Mouse (Mus musculus) hindbrain, embryonic 11.5 days (tissue): ENCODE data around the gene Ddit4. TPM values are rescaled to one million over a fixed set of nuclear protein-coding genes. Genes with fewer than 3 reads are reported as not detected.

Experiments
- ATAC-seq: fragments of 200-750 bp; cut with Nextera tagmentation; 2 replicates; pipeline ENCODE4 v1.8.0; 2017; ENCODE audit warnings: mild to moderate bottlenecking, moderate TSS enrichment, moderate library complexity; ENCODE audit not compliant: low FRiP score
- DNase-seq: peaks from one replicate; pipeline ENCODE4 v3.0.0-alpha.2; 2015; ENCODE audit warnings: low spot score
- H3K27ac ChIP-seq: fragments of 300-500 bp; sonication (generic); 2 replicates; pipeline ENCODE4 v1.5.1; 2014; ENCODE audit warnings: mild to moderate bottlenecking, low read depth, low read length
- H3K27me3 ChIP-seq: fragments of 300-500 bp; sonication (generic); 2 replicates; pipeline ENCODE4 v1.6.1; 2014; ENCODE audit warnings: mild to moderate bottlenecking, low read length, moderate library complexity, mixed read lengths; ENCODE audit not compliant: control insufficient read depth, insufficient read depth
- H3K36me3 ChIP-seq: fragments of 300-500 bp; sonication (generic); 2 replicates; pipeline ENCODE4 v1.6.1; 2014; ENCODE audit warnings: mild to moderate bottlenecking, low read length, moderate library complexity, mixed read lengths; ENCODE audit not compliant: control insufficient read depth, insufficient read depth
- H3K4me1 ChIP-seq: fragments of 300-500 bp; sonication (generic); replicated peaks from 2 replicates; pipeline ENCODE4 v1.6.1; 2014; ENCODE audit warnings: low read length, mixed read lengths; ENCODE audit not compliant: control insufficient read depth, insufficient read depth
- H3K4me2 ChIP-seq: fragments of 300-500 bp; sonication (generic); replicated peaks from 2 replicates; pipeline ENCODE4 v1.6.1; 2014; ENCODE audit warnings: mild to moderate bottlenecking, low read depth, low read length
- H3K4me3 ChIP-seq: fragments of 300-500 bp; sonication (generic); 2 replicates; pipeline ENCODE4 v1.5.1; 2014; ENCODE audit warnings: low read depth, low read length
- H3K9ac ChIP-seq: fragments of 300-500 bp; sonication (generic); 2 replicates; pipeline ENCODE4 v1.6.1; 2014; ENCODE audit warnings: low read depth, low read length
- H3K9me3 ChIP-seq: fragments of 300-500 bp; sonication (generic); 2 replicates; pipeline ENCODE4 v1.6.1; 2016; ENCODE audit warnings: low read length; ENCODE audit not compliant: control insufficient read depth
- WGBS: fragments of 180-500 bp; shearing (Covaris S2); extraction: QIAGEN DNeasy Blood & Tissue Kit; methylation state at CpG from one replicate; pipeline ENCODE4 v1.1.7; 2014; 5-methylcytosine and 5-hydroxymethylcytosine counted together
- polyA plus RNA-seq: library from polyadenylated mRNA; unstranded; fragments of >200 nt; fragmentation: Nextera tagmentation; extraction: Ambion mirVana; gene quantifications from 2 replicates; pipeline ENCODE4 v1.2.1, GENCODE M21; 2014

The Ddit4 gene
- polyA plus RNA-seq, 1 experiment from 2014 or later: 4.6 TPM

DNA sequence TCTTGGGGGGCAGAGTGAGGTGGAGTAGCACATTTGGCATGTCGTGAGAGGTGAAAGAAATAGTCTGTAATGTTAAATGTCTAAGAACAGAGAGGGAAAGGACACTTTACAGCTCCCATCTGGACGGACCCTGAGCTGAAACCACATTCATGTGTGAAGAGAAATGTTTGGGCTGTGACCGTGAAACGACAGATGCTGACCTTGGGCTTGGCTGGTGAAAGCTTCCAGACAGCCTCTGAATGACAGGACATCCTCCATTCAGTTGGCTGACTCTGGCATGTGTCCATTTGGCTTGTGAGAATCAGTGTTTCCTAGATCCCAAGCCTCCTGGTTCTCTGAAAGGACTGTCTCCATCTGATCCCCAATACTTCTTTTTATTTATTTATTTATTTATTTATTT is 36.4 kb upstream of the Ddit4 start:
- H3K36me3 ChIP-seq: no peaks in the 10 kb centered on the region
- WGBS: 95% methylated on average over 4 of the region's 4 CpGs
- ATAC-seq: no peak

DNA sequence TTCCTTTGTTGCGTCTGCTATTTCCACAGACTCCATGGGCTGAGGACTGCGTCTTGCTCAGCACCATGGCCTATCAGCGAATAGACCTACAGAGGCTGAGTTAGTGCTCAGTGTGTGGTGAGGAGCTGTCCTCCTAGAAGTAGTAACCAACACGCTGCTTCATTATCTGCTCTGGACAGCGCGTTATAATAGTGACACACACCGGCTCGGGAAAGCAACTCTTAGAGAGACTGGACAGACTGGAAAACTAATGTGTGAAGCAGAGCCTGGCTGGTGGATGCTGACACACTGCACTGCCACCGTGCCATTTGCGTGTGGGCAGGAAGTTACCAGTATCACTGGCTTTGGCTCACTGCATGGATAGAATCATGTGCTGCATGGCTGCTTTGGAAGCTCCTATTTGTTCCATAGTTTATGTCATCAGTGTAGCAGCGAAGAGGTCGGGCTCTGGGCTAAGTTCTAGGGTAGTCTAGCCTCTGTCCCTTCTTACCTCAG is 30.8 kb upstream of the Ddit4 start:
- DNase-seq: no peak
- H3K4me3 ChIP-seq: no peak overlapping the region
- no peaks in the 10 kb centered on the region for H3K4me1 ChIP-seq
- no peaks in the 10 kb centered on the region for H3K36me3 ChIP-seq
- H3K9ac ChIP-seq: no peak overlapping the region
- ATAC-seq: no peak
- no peaks in the 10 kb centered on the region for H3K27me3 ChIP-seq
- no peaks in the 10 kb centered on the region for H3K9me3 ChIP-seq
- WGBS: 93% methylated on average over 12 of the region's 12 CpGs
- no peak overlapping the region for H3K27ac ChIP-seq
- no peak overlapping the region for H3K4me2 ChIP-seq

More for the DNA sequence above, 36.4 kb upstream of the Ddit4 start:
- H3K27me3 ChIP-seq: no peaks in the 10 kb centered on the region
- H3K4me2 ChIP-seq: no peak overlapping the region
- H3K9me3 ChIP-seq: no peaks in the 10 kb centered on the region
- no peak overlapping the region for H3K9ac ChIP-seq
- no peaks in the 10 kb centered on the region for H3K4me1 ChIP-seq
- no peak overlapping the region for H3K4me3 ChIP-seq
- no peak for DNase-seq
- no peak overlapping the region for H3K27ac ChIP-seq

DNA sequence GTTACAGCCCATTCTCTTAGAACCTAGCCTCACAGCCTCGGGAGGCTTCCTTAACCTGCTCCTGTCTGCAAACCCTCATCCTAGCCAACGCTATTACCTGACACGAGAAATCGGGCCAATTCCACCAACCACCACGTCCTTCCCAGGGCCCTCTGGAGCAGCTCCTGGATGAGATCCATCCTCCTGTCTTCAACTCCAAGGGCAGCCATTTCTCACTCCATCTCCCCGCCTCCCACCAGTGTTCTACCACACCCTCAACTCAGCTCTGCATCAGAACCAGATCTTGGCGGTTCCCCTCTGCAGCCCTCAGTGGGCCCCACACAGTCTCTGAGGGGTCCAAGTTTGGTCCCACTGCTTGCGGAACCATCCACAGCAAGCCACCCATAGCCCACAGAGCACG is 30.2 kb upstream of the Ddit4 start:
- H3K9me3 ChIP-seq: no peaks in the 10 kb centered on the region
- 91% methylated on average over 9 of the region's 9 CpGs for WGBS
- DNase-seq (no peak), ATAC-seq (no peak)
- no peak overlapping the region for H3K27ac ChIP-seq
- H3K4me2 ChIP-seq: no peak overlapping the region
- H3K36me3 ChIP-seq: no peaks in the 10 kb centered on the region
- no peak overlapping the region for H3K9ac ChIP-seq
- H3K4me3 ChIP-seq: no peak overlapping the region
- H3K27me3 ChIP-seq: no peaks in the 10 kb centered on the region
- H3K4me1 ChIP-seq: no peaks in the 10 kb centered on the region

DNA sequence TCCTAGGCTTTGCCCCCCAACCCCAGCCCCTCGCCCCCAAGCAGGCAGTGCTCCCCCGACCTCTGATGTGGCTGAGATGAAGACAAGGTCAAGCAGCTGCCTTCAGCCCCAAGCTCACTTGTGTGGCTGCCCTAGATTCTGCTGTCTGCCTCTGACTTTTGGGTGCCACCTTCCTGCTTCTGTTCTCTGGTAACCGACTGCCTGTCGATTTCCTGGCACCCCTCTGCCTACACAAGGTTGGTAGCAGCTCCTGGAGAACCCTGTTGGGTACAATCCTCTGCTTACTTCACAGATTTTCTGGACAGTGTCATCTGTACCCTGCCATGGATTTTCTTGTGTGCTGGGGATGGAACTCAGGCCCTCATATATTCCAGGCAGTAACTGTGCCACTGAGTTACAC is 29.7 kb upstream of the Ddit4 start:
- ATAC-seq: no peak
- Histone ChIP-seq H3K4me1 (no peaks in the 10 kb centered on the region), H3K9ac (no peak overlapping the region), H3K36me3 (no peaks in the 10 kb centered on the region), H3K9me3 (no peaks in the 10 kb centered on the region), H3K27ac (no peak overlapping the region), H3K4me3 (no peak overlapping the region), H3K27me3 (no peaks in the 10 kb centered on the region), H3K4me2 (no peak overlapping the region)
- DNase-seq: no peak
- WGBS: 75% methylated on average over 4 of the region's 4 CpGs

DNA sequence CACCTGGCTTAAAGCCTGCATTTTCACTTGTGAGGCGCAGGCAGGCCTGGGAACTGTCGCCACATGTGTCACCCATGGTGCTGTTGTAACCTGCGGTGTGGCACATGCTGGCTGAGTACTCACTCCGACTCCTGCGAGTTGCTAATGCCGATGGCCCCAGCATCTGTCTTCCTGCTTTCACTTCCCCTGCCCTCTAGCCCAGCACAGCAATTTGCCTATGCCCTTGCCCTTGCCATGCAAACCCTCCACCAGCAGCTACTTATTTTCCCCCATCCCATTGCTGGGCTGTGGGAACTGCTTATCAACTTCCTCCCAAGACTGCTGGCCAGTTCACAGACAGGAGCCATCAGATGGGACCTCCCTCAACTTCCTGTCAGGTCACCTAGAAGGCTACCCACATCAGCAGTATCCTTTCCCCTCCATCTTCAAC is 29.2 kb upstream of the Ddit4 start:
- WGBS: 89% methylated on average over 6 of the region's 6 CpGs
- DNase-seq: no peak
- H3K4me2 ChIP-seq: no peak overlapping the region
- no peak for ATAC-seq
- no peak overlapping the region for H3K4me3 ChIP-seq
- no peak overlapping the region for H3K9ac ChIP-seq
- no peaks in the 10 kb centered on the region for H3K9me3 ChIP-seq
- H3K27me3 ChIP-seq: no peaks in the 10 kb centered on the region
- H3K4me1 ChIP-seq: no peaks in the 10 kb centered on the region
- H3K27ac ChIP-seq: no peak overlapping the region
- H3K36me3 ChIP-seq: no peaks in the 10 kb centered on the region

- no peak overlapping the region for H3K4me2 ChIP-seq
- H3K9ac ChIP-seq: peak overlapping the region; percentile 16; the same call in 1 of the 2 replicates
- H3K4me3 ChIP-seq: no peak overlapping the region
- H3K4me1 ChIP-seq: peaks cover 3% of the 10 kb centered on the region; the same call in 1 of the 2 replicates
- 60% methylated on average over 11 of the region's 11 CpGs for WGBS
- no peaks in the 10 kb centered on the region for H3K36me3 ChIP-seq
- no peaks in the 10 kb centered on the region for H3K9me3 ChIP-seq
- no peaks in the 10 kb centered on the region for H3K27me3 ChIP-seq
- no peak for ATAC-seq
- DNase-seq: no peak
- peak overlapping the region; percentile 56 for H3K27ac ChIP-seq
Observed at GRCm38 (mm10) chr10:59978873-59979743, 27.5 kb upstream of the Ddit4 start.

DNA sequence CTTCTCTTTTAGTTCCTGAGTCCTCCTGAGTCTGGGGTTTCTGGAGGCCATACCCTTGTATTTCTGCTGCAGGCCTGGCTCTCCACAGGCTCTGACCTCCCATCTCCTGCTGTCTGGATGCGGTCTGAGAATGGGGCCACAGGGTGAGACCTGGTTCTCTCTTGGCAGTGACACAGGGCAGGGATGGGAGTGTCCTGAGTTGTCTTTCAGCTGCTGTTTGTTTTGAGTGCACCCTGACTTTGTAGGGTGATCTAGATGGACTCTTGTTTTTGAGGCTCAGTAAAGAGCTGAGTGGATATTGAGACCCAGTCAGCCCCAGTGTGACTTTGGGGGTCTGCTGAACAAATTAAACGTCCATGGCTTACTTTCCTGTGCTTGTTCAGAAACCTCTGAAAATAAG is 26.8 kb upstream of the Ddit4 start:
- Histone ChIP-seq H3K27me3 (no peaks in the 10 kb centered on the region), H3K27ac (no peak overlapping the region), H3K36me3 (no peaks in the 10 kb centered on the region), H3K4me3 (no peak overlapping the region), H3K9ac (no peak overlapping the region), H3K4me2 (no peak overlapping the region), H3K9me3 (no peaks in the 10 kb centered on the region), H3K4me1 (peaks cover 6% of the 10 kb centered on the region; the same call in 1 of the 2 replicates)
- WGBS: 76% methylated on average over 2 of the region's 2 CpGs
- DNase-seq (no peak), ATAC-seq (no peak)

GRCm38 (mm10) chr10:59977715-59978343 is 26.2 kb upstream of the Ddit4 start:
- Histone ChIP-seq H3K36me3 (no peaks in the 10 kb centered on the region), H3K4me2 (no peak overlapping the region), H3K27me3 (no peaks in the 10 kb centered on the region), H3K4me1 (peaks cover 6% of the 10 kb centered on the region; the same call in 1 of the 2 replicates), H3K27ac (no peak overlapping the region), H3K9me3 (no peaks in the 10 kb centered on the region), H3K9ac (no peak overlapping the region), H3K4me3 (no peak overlapping the region)
- 91% methylated on average over 5 of the region's 5 CpGs for WGBS
- ATAC-seq: no peak
- DNase-seq: no peak
